Mouse (Mus musculus) T-helper 1 cell (primary cell): ENCODE data around the gene Cryba2.

Source experiments
- in situ Hi-C: fragments of 300-600 bp; cut with MboI, MseI; formaldehyde crosslinking; loops from one replicate; pipeline ENCODE4 v1.15.1; 2025; ENCODE audit warnings: high pct_unique_total_duplicates

Cryba2 gene

GRCm38 (mm10) chr1:74893134-74893855 is at the start of gene Cryba2:
Cryba2 (minus strand) TSS chr1:74893143.
- in situ Hi-C loops = no loop called here

GRCm38 (mm10) chr1:74941651-74942360 is 48.9 kb upstream of the Cryba2 start:
- in situ Hi-C loops = no loop called here

GRCm38 (mm10) chr1:74939762-74940161 is 46.8 kb upstream of the Cryba2 start:
- in situ Hi-C loops = no loop called here

- in situ Hi-C loops = no loop called here
Observed at GRCm38 (mm10) chr1:74936221-74936830, 43.4 kb upstream of the Cryba2 start.

GRCm38 (mm10) chr1:74935402-74935801 is 42.5 kb upstream of the Cryba2 start, which contains the start of gene Cfap65:
Cfap65 (minus strand) TSS chr1:74935599.
- in situ Hi-C loops = no loop called here

GRCm38 (mm10) chr1:74927621-74928296 is 34.8 kb upstream of the Cryba2 start:
- in situ Hi-C loops = no loop called here

GRCm38 (mm10) chr1:74926721-74927120 is 33.8 kb upstream of the Cryba2 start:
- in situ Hi-C loops = no loop called here

GRCm38 (mm10) chr1:74924464-74924863 is 31.5 kb upstream of the Cryba2 start:
- in situ Hi-C loops = no loop called here

GRCm38 (mm10) chr1:74915706-74916105 is 22.8 kb upstream of the Cryba2 start:
- in situ Hi-C loops = no loop called here

GRCm38 (mm10) chr1:74902191-74902590 is 9.2 kb upstream of the Cryba2 start:
- in situ Hi-C loops = no loop called here

- in situ Hi-C loops = no loop called here
Observed at GRCm38 (mm10) chr1:74901686-74902085, 8.7 kb upstream of the Cryba2 start.

- in situ Hi-C loops = no loop called here
Observed at GRCm38 (mm10) chr1:74900341-74901285, 7.7 kb upstream of the Cryba2 start.

- in situ Hi-C loops = loop anchor here (5.0 kb wide), 1 partner anchor 228 kb away; the partner anchor contains the start of gene Nhej1
Observed at GRCm38 (mm10) chr1:74898656-74899431, 5.9 kb upstream of the Cryba2 start.

GRCm38 (mm10) chr1:74897976-74898375 is 5.0 kb upstream of the Cryba2 start:
- in situ Hi-C loops = loop anchor here (5.0 kb wide), 1 partner anchor 229 kb away; the partner anchor contains the start of gene Nhej1

- in situ Hi-C loops = loop anchor here (5.0 kb wide), 1 partner anchor 232 kb away; the partner anchor contains the start of gene Nhej1
Observed at GRCm38 (mm10) chr1:74894966-74895365, 2.0 kb upstream of the Cryba2 start.

GRCm38 (mm10) chr1:74892351-74893133 is 401 bp downstream of the Cryba2 start:
- in situ Hi-C loops = no loop called here

- in situ Hi-C loops = no loop called here
Observed at GRCm38 (mm10) chr1:74891513-74891912, 1.4 kb downstream of the Cryba2 start.

- in situ Hi-C loops = no loop called here
Observed at GRCm38 (mm10) chr1:74885369-74886042, 7.4 kb downstream of the Cryba2 start, which contains the start of gene Fev. Fev (minus strand) TSS chr1:74885419.
